Mouse (Mus musculus) forebrain, embryonic 12.5 days (tissue): Measurements from ENCODE around the gene Gm20388. TPM values are rescaled to one million over a fixed set of nuclear protein-coding genes. Genes with fewer than 3 reads are reported as not detected.

Source experiments
- ATAC-seq: fragments of 200-750 bp; cut with Nextera tagmentation; 2 replicates; pipeline ENCODE4 v1.8.0; 2017; ENCODE audit warnings: moderate TSS enrichment; ENCODE audit not compliant: low FRiP score
- H3K27ac ChIP-seq: fragments of 300-500 bp; sonication (generic); 2 replicates; pipeline ENCODE4 v1.5.1; 2016; ENCODE audit warnings: mild to moderate bottlenecking
- H3K27me3 ChIP-seq: fragments of 300-500 bp; sonication (generic); 2 replicates; pipeline ENCODE4 v1.6.1; 2016; ENCODE audit warnings: mild to moderate bottlenecking
- H3K36me3 ChIP-seq: fragments of 300-500 bp; sonication (generic); replicated peaks from 2 replicates; pipeline ENCODE4 v1.6.1; 2016; ENCODE audit warnings: mild to moderate bottlenecking
- H3K4me1 ChIP-seq: fragments of 300-500 bp; sonication (generic); 2 replicates; pipeline ENCODE4 v1.6.1; 2016
- H3K4me2 ChIP-seq: fragments of 300-500 bp; sonication (generic); 2 replicates; pipeline ENCODE4 v1.6.1; 2016; ENCODE audit warnings: mild to moderate bottlenecking, moderate library complexity
- H3K4me3 ChIP-seq: fragments of 300-500 bp; sonication (generic); replicated peaks from 2 replicates; pipeline ENCODE4 v1.5.1; 2016; ENCODE audit warnings: mild to moderate bottlenecking
- H3K9ac ChIP-seq: fragments of 300-500 bp; sonication (generic); 2 replicates; pipeline ENCODE4 v1.6.1; 2016; ENCODE audit warnings: mild to moderate bottlenecking
- H3K9me3 ChIP-seq: fragments of 300-500 bp; sonication (generic); 2 replicates; pipeline ENCODE4 v1.6.1; 2016
- WGBS: fragments of 180-500 bp; shearing (Covaris S2); methylation state at CpG from one replicate; pipeline ENCODE4 v1.1.7; 2016; 5-methylcytosine and 5-hydroxymethylcytosine counted together
- polyA plus RNA-seq: library from polyadenylated mRNA; unstranded; fragments of >200 nt; fragmentation: Nextera tagmentation; extraction: Ambion mirVana; gene quantifications from 2 replicates; pipeline ENCODE4 v1.2.1, GENCODE M21; 2016

Gm20388 gene
- polyA plus RNA-seq, 1 experiment from 2014 or later = not detected

DNA sequence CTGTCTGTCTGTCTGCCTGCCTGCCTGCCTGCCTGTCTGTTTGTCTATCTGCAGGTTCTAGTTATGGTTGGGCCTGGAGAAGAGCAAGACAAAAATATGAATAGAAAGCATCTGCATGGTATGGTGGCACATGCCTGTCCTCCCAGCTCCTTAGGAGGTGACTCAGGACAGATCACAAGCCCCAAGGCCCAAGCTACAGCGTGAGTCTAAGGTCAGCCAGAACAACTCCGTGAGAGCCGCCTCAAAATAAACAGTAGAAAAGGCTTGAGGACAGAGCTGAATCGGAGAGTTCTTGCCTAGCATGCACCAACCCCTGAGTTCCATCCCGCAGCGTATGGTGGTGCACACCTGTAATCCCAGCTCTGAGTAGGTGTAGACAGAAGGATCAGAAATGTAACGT is 3955.1 kb downstream of the Gm20388 start:
- Histone ChIP-seq H3K27ac (no peak overlapping the region), H3K4me1 (peaks cover 10% of the 10 kb centered on the region), H3K4me3 (no peak overlapping the region), H3K9me3 (no peaks in the 10 kb centered on the region), H3K4me2 (no peak overlapping the region), H3K9ac (no peak overlapping the region), H3K36me3 (no peaks in the 10 kb centered on the region), H3K27me3 (peaks cover 24% of the 10 kb centered on the region)
- WGBS = 84% methylated on average over 7 of the region's 7 CpGs
- no peak for ATAC-seq

DNA sequence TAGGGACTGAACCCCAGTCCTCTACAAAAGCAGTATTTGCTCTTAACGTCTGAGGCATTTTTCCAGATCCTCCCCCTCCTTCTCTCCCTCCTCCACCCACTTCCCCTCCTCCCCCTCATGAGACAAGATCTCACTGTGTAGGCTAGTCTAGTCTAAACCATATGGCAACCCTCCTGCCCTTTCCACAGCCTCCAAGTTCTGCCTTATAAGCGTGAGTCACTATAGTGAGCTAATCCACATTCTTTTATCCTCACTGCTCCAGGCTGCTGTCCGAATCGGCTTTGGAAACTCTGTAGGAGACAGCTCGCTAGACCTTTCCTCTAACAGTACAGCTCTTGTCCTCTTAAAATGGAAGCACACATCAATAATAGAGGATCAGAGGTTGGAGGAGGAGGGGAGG is 3956.3 kb downstream of the Gm20388 start:
- 18% methylated on average over 5 of the region's 5 CpGs for WGBS

DNA sequence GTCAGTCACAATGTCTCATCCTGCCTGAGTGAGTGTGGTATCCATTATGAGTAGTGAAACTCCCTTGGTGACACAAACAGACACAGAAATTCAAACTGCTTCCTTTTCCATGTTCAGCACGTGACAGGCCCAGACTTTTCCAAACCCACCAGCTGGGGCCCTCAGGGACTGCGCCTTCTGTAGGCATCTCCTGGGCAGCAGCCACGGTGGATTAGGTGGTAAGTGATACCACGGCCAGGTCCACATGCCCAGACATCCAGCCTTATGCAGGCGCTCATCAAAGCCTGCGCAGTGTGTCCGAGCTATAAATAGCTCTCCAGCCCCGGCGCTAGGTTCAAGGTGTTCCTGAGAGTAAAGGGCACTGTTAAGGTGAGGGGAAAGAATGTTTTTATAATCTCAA is 3961.4 kb downstream of the Gm20388 start:
- peaks cover 3% of the 10 kb centered on the region for H3K4me1 ChIP-seq
- no peak overlapping the region for H3K9ac ChIP-seq
- no peaks in the 10 kb centered on the region for H3K27me3 ChIP-seq
- no peaks in the 10 kb centered on the region for H3K36me3 ChIP-seq
- H3K4me3 ChIP-seq = no peak overlapping the region
- no peak overlapping the region for H3K27ac ChIP-seq
- H3K4me2 ChIP-seq = no peak overlapping the region
- ATAC-seq = no peak
- 85% methylated on average over 9 of the region's 9 CpGs for WGBS
- no peaks in the 10 kb centered on the region for H3K9me3 ChIP-seq

More for the DNA sequence above, 3956.3 kb downstream of the Gm20388 start:
- no peak overlapping the region for H3K27ac ChIP-seq
- H3K9ac ChIP-seq = no peak overlapping the region
- H3K4me3 ChIP-seq = no peak overlapping the region
- H3K36me3 ChIP-seq = no peaks in the 10 kb centered on the region
- peaks cover 15% of the 10 kb centered on the region for H3K27me3 ChIP-seq
- H3K4me2 ChIP-seq = no peak overlapping the region
- no peak for ATAC-seq
- peaks cover 10% of the 10 kb centered on the region for H3K4me1 ChIP-seq
- H3K9me3 ChIP-seq = no peaks in the 10 kb centered on the region

DNA sequence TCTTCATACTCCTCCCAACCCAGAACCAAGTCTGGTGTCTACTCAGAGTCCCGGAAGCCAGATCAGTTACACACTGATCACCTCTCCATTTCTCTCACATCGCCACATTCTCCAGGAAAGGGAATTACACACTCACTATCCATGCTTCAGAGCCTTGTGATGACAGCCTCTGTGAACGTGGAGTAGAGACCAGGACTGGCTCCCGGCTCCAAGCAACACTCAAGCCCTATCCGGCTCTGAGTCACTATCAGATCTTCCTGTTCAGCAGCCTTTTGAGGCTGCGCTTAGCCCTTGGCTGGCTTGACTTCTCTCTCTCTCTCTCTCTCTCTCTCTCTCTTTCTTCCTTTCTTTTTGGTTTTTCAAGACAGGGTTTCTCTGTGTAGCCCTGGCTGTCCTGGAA is 3962.7 kb downstream of the Gm20388 start:
- Histone ChIP-seq H3K27me3 (no peaks in the 10 kb centered on the region), H3K36me3 (no peaks in the 10 kb centered on the region), H3K4me3 (no peak overlapping the region), H3K4me2 (no peak overlapping the region), H3K27ac (no peak overlapping the region), H3K4me1 (no peaks in the 10 kb centered on the region), H3K9ac (no peak overlapping the region), H3K9me3 (no peaks in the 10 kb centered on the region)
- WGBS = 86% methylated on average over 6 of the region's 6 CpGs
- no peak for ATAC-seq

DNA sequence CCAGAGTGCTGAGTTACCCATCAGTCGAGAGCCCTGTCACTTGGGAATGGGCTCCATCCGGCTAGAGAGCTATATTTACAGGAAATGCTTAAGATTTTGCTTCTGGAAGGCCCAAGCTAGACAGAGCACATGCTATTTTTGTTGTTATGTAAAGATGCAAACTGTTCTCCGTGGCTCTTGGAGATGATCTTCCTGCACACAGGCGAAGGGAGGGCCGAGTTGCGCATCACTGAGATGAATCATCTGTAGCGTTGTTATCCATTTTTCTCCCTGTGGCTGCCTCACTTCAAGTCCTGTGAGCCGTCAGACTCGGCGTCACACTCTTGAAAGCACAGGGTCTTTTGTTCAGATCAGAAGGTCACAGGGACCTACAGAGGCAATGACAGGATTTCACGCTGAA is 3963.7 kb downstream of the Gm20388 start:
- no peak overlapping the region for H3K4me3 ChIP-seq
- no peaks in the 10 kb centered on the region for H3K36me3 ChIP-seq
- no peaks in the 10 kb centered on the region for H3K27me3 ChIP-seq
- H3K4me2 ChIP-seq = no peak overlapping the region
- H3K27ac ChIP-seq = no peak overlapping the region
- H3K9me3 ChIP-seq = no peaks in the 10 kb centered on the region
- 84% methylated on average over 11 of the region's 11 CpGs for WGBS
- ATAC-seq = no peak
- no peak overlapping the region for H3K9ac ChIP-seq
- H3K4me1 ChIP-seq = no peaks in the 10 kb centered on the region

DNA sequence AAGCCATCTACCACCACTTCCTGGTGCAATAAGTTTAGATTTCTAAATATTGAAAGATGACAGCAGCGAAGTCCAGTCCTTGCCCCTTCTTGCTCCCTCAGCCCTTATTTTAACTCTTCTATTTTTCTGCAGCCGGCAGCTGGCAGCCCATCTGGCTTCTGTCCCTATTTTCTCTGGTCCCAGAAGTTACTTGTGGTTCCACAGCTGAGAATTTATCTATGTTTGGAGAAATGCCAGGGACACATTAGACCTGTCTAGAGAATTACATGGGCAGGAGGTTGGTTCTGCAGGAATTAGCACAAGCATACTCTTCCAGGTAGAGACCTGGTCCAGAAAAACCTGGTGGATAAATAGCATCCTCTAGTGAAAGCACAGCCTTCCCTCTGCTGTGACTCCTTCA is 3967.2 kb downstream of the Gm20388 start:
- Histone ChIP-seq H3K4me2 (no peak overlapping the region), H3K36me3 (no peaks in the 10 kb centered on the region), H3K27me3 (no peaks in the 10 kb centered on the region; the same call in none of the 2 replicates), H3K9ac (no peak overlapping the region), H3K4me3 (no peak overlapping the region), H3K4me1 (no peaks in the 10 kb centered on the region), H3K27ac (no peak overlapping the region), H3K9me3 (no peaks in the 10 kb centered on the region)
- no peak for ATAC-seq
- 81% methylated on average over 2 of the region's 2 CpGs for WGBS

DNA sequence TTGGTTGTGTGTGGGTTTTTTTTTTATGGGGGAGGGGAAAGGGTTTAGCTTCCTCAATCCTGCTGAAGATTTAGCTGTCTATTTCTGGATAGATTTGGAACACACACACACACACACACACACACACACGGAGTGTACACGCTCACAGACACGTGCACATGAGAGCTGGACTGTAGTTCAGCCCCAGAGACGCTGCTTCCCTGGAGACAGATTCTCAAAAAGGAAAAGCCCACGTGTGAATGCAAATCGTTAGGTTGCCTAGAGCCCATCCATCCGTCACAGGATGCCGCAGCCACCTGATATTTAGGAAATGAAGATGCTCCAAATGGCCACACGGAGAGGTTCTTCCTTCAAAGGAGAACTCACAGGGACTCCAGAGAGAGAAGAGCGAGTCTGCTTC is 3969.6 kb downstream of the Gm20388 start:
- no peak for ATAC-seq
- Histone ChIP-seq H3K9ac (no peak overlapping the region), H3K4me1 (peaks cover 13% of the 10 kb centered on the region), H3K9me3 (no peaks in the 10 kb centered on the region), H3K4me3 (no peak overlapping the region), H3K36me3 (no peaks in the 10 kb centered on the region), H3K4me2 (no peak overlapping the region), H3K27me3 (peaks cover 11% of the 10 kb centered on the region), H3K27ac (no peak overlapping the region)
- 66% methylated on average over 10 of the region's 10 CpGs for WGBS

DNA sequence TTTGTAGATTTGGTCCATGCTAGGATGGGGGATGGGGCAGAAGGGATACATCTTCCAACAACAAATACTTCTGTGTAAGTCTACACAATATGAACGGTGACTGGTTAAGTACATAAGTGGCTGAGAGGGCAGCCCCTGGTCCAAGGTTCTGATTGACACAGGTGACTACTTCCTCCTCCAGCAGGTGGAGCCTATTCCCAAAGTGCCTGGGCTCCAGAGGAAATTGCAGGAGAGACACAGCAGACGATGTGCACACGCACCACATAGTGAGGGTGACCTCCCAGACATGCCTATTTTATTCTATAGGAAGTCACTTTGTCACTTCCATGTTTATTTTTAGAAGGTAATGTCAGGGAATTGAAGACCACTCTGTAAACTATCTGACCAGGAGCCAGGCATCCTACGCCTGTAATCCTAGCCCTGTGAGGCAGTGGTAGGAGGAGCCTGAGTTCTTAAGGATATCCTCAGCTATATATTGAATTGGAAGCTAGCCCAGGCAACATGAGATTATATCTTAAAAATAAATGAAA is 3970.2 kb downstream of the Gm20388 start:
- Histone ChIP-seq H3K9me3 (no peaks in the 10 kb centered on the region), H3K36me3 (no peaks in the 10 kb centered on the region), H3K4me3 (no peak overlapping the region), H3K27me3 (peaks cover 15% of the 10 kb centered on the region), H3K4me2 (no peak overlapping the region), H3K4me1 (peaks cover 14% of the 10 kb centered on the region), H3K9ac (no peak overlapping the region), H3K27ac (no peak overlapping the region)
- ATAC-seq = no peak
- 58% methylated on average over 4 of the region's 4 CpGs for WGBS

DNA sequence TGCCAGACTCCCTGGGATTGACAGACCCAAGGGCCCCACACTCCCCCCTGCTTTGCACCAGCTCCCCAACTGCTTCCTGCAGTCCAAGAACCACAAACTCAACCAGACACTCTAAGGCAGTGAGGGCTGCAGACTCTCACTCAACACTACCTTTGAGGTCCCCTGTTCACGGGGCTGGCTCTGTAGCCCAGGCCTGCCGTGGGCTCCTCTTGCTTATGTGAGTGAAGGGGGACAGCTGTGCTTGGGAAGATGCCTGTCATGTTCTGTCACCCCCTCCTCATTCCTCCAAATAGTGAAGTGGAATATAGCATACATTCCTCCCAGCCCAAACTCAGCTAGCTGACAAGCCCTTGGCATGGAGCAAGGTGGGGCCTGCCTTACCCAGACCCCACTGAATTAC is 3971.8 kb downstream of the Gm20388 start:
- no peak overlapping the region for H3K4me3 ChIP-seq
- ATAC-seq = no peak
- no peak overlapping the region for H3K4me2 ChIP-seq
- WGBS = 75% methylated on average over 2 of the region's 2 CpGs
- H3K9me3 ChIP-seq = no peaks in the 10 kb centered on the region
- H3K4me1 ChIP-seq = peaks cover 14% of the 10 kb centered on the region
- peaks cover 23% of the 10 kb centered on the region for H3K27me3 ChIP-seq
- H3K27ac ChIP-seq = no peak overlapping the region
- no peaks in the 10 kb centered on the region for H3K36me3 ChIP-seq
- no peak overlapping the region for H3K9ac ChIP-seq

DNA sequence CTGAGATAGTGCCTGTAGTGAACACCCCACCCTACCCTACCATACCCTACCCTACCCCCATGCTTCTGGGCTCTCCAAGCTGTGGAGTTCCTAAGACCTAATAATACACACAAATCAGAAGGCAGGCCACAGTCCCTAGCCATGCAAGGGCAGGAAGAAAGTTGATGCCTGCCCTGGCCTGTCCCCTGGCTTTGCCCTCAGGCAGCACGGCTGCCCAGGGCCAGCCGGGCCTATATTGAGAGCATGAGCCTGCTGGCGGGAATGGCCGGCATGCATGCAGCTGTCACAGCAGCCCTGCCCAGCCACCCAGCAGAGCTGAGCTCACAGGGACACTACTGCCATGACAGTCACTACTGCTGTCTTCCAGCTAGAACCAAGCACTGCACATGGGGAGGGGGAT is 3972.5 kb downstream of the Gm20388 start:
- Histone ChIP-seq H3K36me3 (no peaks in the 10 kb centered on the region), H3K4me1 (peaks cover 14% of the 10 kb centered on the region), H3K4me2 (no peak overlapping the region), H3K4me3 (no peak overlapping the region), H3K27ac (no peak overlapping the region), H3K9ac (no peak overlapping the region), H3K27me3 (peaks cover 23% of the 10 kb centered on the region), H3K9me3 (no peaks in the 10 kb centered on the region)
- WGBS = 69% methylated on average over 4 of the region's 4 CpGs
- no peak for ATAC-seq

DNA sequence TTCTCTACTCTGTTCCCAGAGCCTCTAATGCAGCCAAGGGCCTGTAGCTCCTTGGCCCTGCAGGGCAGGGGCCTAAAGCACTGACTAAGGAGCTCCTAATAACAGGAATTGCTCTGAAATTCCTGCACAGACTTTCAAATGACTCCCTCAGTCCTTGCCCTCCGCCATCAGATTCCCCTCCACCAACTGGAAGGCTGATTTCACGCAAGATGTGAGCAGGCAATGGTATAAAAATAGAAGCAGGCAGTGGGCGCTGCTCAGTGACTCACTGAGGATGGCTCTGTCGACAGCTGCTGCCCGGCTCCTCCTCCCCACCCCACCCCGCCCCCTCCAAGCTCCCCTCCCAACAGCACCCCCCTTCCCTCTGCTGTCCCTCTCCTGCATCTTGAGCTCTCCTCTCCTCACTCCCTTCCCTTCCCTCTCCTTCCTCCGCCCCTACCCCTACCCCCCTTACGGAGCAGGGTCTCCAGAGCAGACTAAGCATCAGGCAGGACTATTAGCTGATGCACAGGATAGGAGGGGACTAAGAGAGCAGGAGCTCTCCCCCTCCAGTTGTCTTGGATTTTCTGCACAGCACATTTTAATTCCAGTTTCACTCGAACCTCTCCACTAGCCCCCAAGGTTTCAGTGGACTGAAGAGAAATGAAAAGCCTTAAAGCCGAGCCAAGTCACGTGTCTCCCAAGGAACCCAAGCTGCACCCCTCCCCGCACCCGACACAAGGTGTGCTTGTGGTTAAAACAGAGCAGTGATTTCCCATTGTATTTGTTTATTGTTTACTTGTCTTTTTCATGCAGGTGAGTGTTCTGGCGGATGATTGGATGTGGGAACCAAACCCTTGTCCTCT is 3974.3 kb downstream of the Gm20388 start:
- Histone ChIP-seq H3K4me2 (peak overlapping the region; percentile 33), H3K9ac (peak overlapping the region; percentile 29), H3K27ac (peak overlapping the region; percentile 57), H3K4me3 (no peak overlapping the region), H3K9me3 (no peaks in the 10 kb centered on the region), H3K4me1 (peaks cover 14% of the 10 kb centered on the region), H3K27me3 (peaks cover 35% of the 10 kb centered on the region), H3K36me3 (no peaks in the 10 kb centered on the region)
- peak; percentile 87 for ATAC-seq
- 4% methylated on average over 13 of the region's 14 CpGs for WGBS

DNA sequence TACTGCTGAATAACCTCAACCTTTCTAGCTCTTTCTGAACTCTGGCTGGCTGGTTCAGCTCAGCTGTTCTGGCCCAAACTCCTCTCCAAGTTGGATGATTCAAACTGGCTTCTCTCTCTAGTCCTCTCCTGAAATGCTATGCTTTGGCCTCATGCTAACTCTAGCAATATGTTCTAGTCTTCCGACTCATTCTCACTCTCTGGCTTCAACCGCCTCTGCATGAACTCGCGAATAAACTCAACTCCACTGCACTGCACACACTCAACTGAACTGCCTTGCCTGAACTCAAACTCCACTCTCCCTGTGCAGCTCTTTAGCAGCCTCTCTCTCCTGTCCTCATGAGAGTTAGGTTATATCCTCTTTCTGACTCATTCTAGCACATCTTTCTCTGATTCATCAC is 3976.5 kb downstream of the Gm20388 start:
- no peak overlapping the region for H3K4me3 ChIP-seq
- H3K9ac ChIP-seq = no peak overlapping the region
- no peak overlapping the region for H3K27ac ChIP-seq
- H3K4me1 ChIP-seq = peaks cover 24% of the 10 kb centered on the region
- peaks cover 56% of the 10 kb centered on the region for H3K27me3 ChIP-seq
- H3K36me3 ChIP-seq = no peaks in the 10 kb centered on the region
- no peaks in the 10 kb centered on the region for H3K9me3 ChIP-seq
- WGBS = 93% methylated on average over 4 of the region's 4 CpGs
- no peak overlapping the region for H3K4me2 ChIP-seq
- no peak for ATAC-seq

DNA sequence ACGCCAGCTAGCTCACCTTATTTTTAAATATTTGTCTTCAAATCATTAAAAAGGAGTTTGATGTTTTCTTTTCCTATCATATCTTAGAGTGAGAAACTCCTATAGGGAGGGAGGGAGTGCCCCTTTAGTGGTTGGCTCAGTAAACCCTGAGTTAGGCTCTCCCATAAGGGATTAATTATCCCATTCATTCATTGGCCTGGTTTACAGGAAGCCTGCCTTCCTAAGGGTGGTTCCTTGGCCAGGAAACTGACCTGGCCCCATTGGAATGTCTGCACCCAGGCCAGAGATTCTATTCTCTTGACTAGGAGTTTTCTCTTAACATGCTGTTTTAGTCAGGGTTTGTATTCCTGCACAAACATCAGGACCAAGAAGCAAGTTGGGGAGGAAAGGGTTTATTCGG is 3977.3 kb downstream of the Gm20388 start:
- peaks cover 64% of the 10 kb centered on the region for H3K27me3 ChIP-seq

More for the DNA sequence above, 3977.3 kb downstream of the Gm20388 start:
- H3K4me3 ChIP-seq = no peak overlapping the region
- H3K4me1 ChIP-seq = peaks cover 31% of the 10 kb centered on the region
- no peak overlapping the region for H3K4me2 ChIP-seq
- WGBS = 90% methylated on average over 2 of the region's 2 CpGs
- no peak overlapping the region for H3K9ac ChIP-seq
- H3K36me3 ChIP-seq = no peaks in the 10 kb centered on the region
- no peaks in the 10 kb centered on the region for H3K9me3 ChIP-seq
- no peak overlapping the region for H3K27ac ChIP-seq
- ATAC-seq = no peak
